Mouse (Mus musculus) neural tube, embryonic 12.5 days (tissue): ENCODE data around the gene Auh. TPM values are rescaled to one million over a fixed set of nuclear protein-coding genes. Genes with fewer than 3 reads are reported as not detected.
A peak's percentile ranks its signal among the peaks of the same experiment; 100 is the strongest.

ENCODE experiments used
- ATAC-seq: fragments of 200-750 bp; cut with Nextera tagmentation; 2 replicates; pipeline ENCODE4 v1.8.0; 2017; ENCODE audit warnings: low read depth, mild to moderate bottlenecking, moderate TSS enrichment, moderate library complexity; ENCODE audit not compliant: low FRiP score
- H3K27ac ChIP-seq: fragments of 300-500 bp; sonication (generic); 2 replicates; pipeline ENCODE4 v1.5.1; 2016
- H3K27me3 ChIP-seq: fragments of 300-500 bp; sonication (generic); replicated peaks from 2 replicates; pipeline ENCODE4 v1.6.1; 2016; ENCODE audit warnings: mild to moderate bottlenecking
- H3K36me3 ChIP-seq: fragments of 300-500 bp; sonication (generic); 2 replicates; pipeline ENCODE4 v1.6.1; 2016; ENCODE audit warnings: mild to moderate bottlenecking
- H3K4me1 ChIP-seq: fragments of 300-500 bp; sonication (generic); 2 replicates; pipeline ENCODE4 v1.6.1; 2016
- H3K4me2 ChIP-seq: fragments of 300-500 bp; sonication (generic); replicated peaks from 2 replicates; pipeline ENCODE4 v1.6.1; 2016; ENCODE audit warnings: mild to moderate bottlenecking
- H3K4me3 ChIP-seq: fragments of 300-500 bp; sonication (generic); 2 replicates; pipeline ENCODE4 v1.5.1; 2016
- H3K9ac ChIP-seq: fragments of 300-500 bp; sonication (generic); 2 replicates; pipeline ENCODE4 v1.6.1; 2016; ENCODE audit warnings: mild to moderate bottlenecking
- H3K9me3 ChIP-seq: fragments of 300-500 bp; sonication (generic); 2 replicates; pipeline ENCODE4 v1.6.1; 2016; ENCODE audit warnings: mild to moderate bottlenecking
- WGBS: fragments of 180-500 bp; shearing (Covaris S2); methylation state at CpG from one replicate; pipeline ENCODE4 v1.1.7; 2016; 5-methylcytosine and 5-hydroxymethylcytosine counted together
- polyA plus RNA-seq: library from polyadenylated mRNA; unstranded; fragments of >200 nt; fragmentation: Nextera tagmentation; extraction: Ambion mirVana; gene quantifications from 2 replicates; pipeline ENCODE4 v1.2.1, GENCODE M21; 2016

Auh gene
- polyA plus RNA-seq, 1 experiment from 2014 or later, result 52.7 TPM

DNA sequence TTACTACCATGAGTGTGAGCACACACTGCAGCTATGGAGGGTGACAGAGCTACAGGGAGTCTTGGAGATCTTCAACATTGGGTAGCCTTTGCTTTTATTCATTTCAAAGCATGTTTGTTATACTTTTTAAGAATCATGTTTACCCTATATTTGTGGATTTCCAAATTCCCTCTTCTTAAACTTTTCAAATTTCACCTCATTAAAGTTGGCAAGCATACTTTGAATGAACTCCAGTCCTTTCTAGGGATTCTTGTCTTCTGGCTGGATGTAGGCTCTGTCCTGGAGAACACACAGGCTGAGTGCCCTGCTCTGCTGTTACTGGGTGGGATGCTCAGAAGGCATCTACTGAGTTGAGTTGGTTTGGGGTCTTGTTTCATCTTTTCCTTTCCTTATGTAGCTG, 102.8 kb downstream of the Auh start:
- ATAC-seq, result no peak
- H3K4me2 ChIP-seq, result no peak overlapping the region
- no peaks in the 10 kb centered on the region for H3K36me3 ChIP-seq
- H3K4me3 ChIP-seq, result no peak overlapping the region
- H3K27ac ChIP-seq, result no peak overlapping the region
- H3K4me1 ChIP-seq, result 0 out of 2 replicates have a peak, but pooled peaks cover 9% of the 10 kb centered on the region
- H3K27me3 ChIP-seq, result no peaks in the 10 kb centered on the region
- no peak overlapping the region for H3K9ac ChIP-seq
- no peaks in the 10 kb centered on the region for H3K9me3 ChIP-seq

DNA sequence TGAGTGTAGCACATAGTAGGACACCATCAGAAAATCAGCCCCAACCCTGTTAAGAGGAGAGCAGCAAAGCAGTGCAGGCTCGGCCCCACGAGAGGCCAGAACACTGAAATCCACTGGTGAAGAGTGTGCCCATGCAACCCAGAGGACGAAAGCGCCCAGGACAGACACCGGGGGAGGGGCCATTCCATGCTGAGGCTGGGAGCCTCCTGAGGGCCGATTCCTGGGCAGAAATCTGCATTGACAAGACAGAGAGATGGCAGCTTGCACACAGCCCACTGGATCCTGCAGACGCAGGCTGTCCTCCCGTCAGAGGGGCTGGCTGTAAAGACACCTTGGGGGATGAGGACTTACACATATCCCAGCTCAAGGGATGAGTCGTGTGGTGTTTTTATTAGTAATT, 104.7 kb downstream of the Auh start:
- Histone ChIP-seq H3K4me2 (no peak overlapping the region), H3K36me3 (no peaks in the 10 kb centered on the region), H3K4me1 (0 out of 2 replicates have a peak, but pooled peaks cover 9% of the 10 kb centered on the region), H3K27me3 (no peaks in the 10 kb centered on the region), H3K9me3 (no peaks in the 10 kb centered on the region), H3K4me3 (no peak overlapping the region), H3K9ac (no peak overlapping the region), H3K27ac (no peak overlapping the region)
- no peak for ATAC-seq
- 59% methylated on average over 9 of the region's 9 CpGs for WGBS

DNA sequence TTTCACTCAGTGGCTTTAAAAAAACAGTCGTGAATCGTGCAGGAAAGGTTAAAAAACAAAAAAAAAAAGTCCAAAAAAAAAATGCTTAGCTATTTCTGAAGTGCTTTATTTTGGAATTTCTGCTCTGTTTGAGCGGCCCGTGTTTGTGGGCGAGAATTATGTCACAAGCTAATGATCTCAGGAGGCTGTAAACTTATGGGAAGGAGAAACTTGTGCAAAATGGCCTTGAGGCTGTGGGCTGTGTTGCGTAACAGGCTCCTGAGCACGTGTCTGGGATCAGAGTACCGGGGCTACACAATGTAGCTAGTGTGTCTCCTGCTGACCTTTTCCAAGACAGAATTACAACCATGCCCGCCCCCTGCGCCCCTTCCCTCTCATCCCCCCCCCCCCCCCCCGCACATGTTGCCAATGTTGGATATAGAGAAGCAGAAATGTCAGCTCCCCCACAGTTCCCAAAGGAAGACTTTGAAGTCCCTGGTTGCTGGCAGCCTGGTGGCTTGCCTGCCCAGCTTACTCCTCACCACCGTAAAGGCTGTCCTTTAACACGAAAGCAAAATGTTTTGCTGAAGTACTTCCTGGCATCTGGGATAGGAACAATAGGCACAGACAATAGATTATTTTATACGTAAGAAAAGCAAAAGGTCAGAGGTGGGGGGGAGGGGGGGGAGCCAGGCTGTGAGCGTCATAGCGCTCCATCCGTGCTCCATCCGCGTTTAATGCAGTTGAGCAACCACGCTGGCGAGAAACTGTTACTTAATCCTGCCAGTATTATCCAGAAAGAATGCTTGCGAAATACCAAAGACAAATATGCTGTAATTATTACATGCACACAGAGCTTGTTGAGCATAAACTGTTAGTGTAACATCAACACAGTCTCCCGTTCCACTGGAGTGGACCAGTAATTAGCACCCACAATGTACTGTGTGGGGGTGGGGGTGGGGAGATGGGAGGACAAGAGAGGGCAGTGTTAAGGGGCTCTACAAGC, 107.0 kb downstream of the Auh start:
- peaks cover 19% of the 10 kb centered on the region for H3K4me1 ChIP-seq
- H3K27ac ChIP-seq, result no peak overlapping the region
- no peaks in the 10 kb centered on the region for H3K36me3 ChIP-seq
- no peaks in the 10 kb centered on the region for H3K9me3 ChIP-seq
- no peak for ATAC-seq
- WGBS, result 27% methylated on average over 21 of the region's 23 CpGs
- peak overlapping the region; percentile 26 for H3K4me2 ChIP-seq
- H3K4me3 ChIP-seq, result no peak overlapping the region
- no peaks in the 10 kb centered on the region for H3K27me3 ChIP-seq
- no peak overlapping the region for H3K9ac ChIP-seq

DNA sequence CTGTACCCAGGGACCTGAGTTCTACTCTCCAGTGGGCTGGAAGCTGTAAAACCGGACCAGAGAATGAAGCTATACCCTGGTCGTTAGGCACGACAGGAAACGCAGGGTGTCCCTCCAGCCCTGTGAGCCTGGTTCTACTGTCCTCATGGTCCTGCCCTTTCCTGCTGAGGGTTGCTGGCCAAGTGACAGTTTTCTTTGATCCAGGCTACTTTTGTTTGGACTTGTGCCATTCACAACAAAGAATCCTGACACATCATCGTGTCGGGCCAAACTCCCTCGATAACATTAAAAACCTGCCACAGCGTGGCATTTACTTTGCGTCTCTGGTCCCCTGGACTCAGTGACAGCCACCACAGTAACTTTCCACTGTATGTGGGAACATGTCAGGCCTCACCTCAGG, 107.9 kb downstream of the Auh start:
- H3K27ac ChIP-seq, result no peak overlapping the region
- H3K9ac ChIP-seq, result no peak overlapping the region
- no peaks in the 10 kb centered on the region for H3K9me3 ChIP-seq
- no peak for ATAC-seq
- H3K36me3 ChIP-seq, result no peaks in the 10 kb centered on the region
- peaks cover 19% of the 10 kb centered on the region for H3K4me1 ChIP-seq
- H3K4me3 ChIP-seq, result no peak overlapping the region
- no peaks in the 10 kb centered on the region for H3K27me3 ChIP-seq
- 49% methylated on average over 9 of the region's 9 CpGs for WGBS
- no peak overlapping the region for H3K4me2 ChIP-seq

DNA sequence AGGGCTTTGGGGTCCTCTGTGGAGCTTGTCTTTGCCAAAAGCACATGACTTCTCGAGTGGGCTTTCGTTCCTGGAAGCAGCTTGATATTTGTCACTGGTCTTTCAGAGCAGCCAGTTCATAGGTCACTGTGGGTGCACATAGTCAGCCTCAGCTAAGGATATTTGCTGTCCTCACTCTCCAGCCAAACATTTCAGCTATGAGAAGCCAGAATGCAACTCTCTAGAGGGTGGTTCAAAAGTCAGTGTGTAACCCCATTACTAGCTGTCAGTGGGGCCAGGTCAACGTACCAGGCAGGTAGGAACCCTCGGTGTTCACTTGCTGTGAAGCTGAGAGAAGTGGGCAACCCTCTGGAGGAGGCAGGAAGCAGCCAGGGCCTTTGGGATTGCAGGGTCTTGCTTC, 109.6 kb downstream of the Auh start:
- Histone ChIP-seq H3K4me2 (no peak overlapping the region), H3K27me3 (no peaks in the 10 kb centered on the region), H3K4me1 (peaks cover 19% of the 10 kb centered on the region), H3K9me3 (no peaks in the 10 kb centered on the region), H3K4me3 (no peak overlapping the region), H3K27ac (no peak overlapping the region), H3K36me3 (no peaks in the 10 kb centered on the region), H3K9ac (no peak overlapping the region)
- no peak for ATAC-seq
- WGBS, result 84% methylated on average over 4 of the region's 4 CpGs

DNA sequence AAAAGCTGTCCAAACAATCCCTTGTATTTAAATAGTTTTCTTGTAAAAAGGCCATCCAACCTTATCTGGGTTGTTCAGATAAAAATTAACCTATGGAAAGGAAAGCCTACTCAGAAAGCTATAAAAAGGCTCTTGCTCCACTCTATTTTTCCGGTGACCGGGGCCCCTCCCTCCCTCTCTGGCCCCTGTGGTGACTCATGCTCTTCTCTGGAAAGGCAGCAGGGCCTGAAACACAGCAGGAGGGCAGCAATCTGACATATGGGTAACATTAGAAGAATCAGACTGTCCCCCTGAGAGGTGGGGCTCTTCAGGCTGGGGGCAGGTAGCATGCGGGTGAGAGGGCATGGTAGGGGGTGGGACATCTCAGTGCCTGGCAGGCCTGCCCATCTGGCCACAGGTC, 110.7 kb downstream of the Auh start:
- Histone ChIP-seq H3K9me3 (no peaks in the 10 kb centered on the region), H3K36me3 (no peaks in the 10 kb centered on the region), H3K4me1 (peaks cover 19% of the 10 kb centered on the region), H3K9ac (no peak overlapping the region), H3K27ac (no peak overlapping the region), H3K4me2 (no peak overlapping the region), H3K4me3 (no peak overlapping the region), H3K27me3 (no peaks in the 10 kb centered on the region)
- no peak for ATAC-seq
- WGBS, result 11% methylated on average over 3 of the region's 3 CpGs

DNA sequence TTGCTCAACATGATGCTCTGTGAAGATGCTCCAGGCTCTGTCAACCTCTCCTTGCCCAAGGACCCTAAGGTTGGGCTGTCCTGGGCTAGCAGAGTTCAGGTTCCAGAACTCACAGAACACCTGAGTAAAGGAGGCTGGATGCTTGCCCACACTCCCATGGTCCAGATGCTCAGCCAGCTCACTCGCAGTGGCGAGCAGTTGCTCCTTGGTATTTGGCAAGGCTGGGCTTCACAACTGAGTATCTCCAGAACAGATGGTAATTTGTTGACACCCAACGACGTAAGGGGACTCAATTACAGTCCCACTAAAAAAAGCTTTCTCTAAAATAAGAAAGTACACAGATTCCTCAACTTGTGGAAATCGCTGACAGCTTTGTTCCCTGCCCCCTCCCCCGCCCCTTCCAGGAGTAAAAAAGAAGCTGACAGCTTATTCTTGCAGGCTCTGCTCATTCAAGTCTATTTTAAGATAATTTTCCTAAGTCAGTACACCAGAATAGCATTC, 111.4 kb downstream of the Auh start:
- H3K27me3 ChIP-seq, result no peaks in the 10 kb centered on the region
- H3K4me3 ChIP-seq, result no peak overlapping the region
- H3K4me1 ChIP-seq, result peaks cover 19% of the 10 kb centered on the region
- no peaks in the 10 kb centered on the region for H3K9me3 ChIP-seq
- 63% methylated on average over 6 of the region's 6 CpGs for WGBS
- no peak overlapping the region for H3K4me2 ChIP-seq
- H3K27ac ChIP-seq, result no peak overlapping the region
- no peaks in the 10 kb centered on the region for H3K36me3 ChIP-seq
- H3K9ac ChIP-seq, result no peak overlapping the region
- ATAC-seq, result no peak

DNA sequence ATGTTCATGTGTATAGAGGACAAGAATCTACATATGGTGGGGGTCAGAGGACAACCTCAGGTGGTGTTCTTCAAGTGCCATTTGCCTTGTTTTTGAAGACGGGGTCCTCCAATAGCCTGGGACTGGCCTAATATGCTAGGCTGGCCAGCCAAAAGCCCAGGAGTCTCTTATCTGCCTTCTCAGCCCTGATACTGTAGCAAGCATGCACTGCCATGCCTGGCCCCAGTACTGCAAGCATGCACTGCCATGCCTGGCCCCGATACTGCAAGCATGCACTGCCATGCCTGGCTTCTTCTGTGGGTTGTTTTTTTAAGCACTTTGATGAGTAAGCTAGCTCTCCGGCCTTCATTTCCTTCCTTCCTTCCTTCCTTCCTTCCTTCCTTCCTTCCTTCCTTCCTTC, 115.7 kb downstream of the Auh start:
- H3K27ac ChIP-seq, result no peak overlapping the region
- ATAC-seq, result no peak
- H3K4me3 ChIP-seq, result no peak overlapping the region
- no peak overlapping the region for H3K9ac ChIP-seq
- H3K4me1 ChIP-seq, result peaks cover 3% of the 10 kb centered on the region
- H3K27me3 ChIP-seq, result no peaks in the 10 kb centered on the region
- no peak overlapping the region for H3K4me2 ChIP-seq
- WGBS, result 85% methylated on average over 3 of the region's 3 CpGs
- no peaks in the 10 kb centered on the region for H3K9me3 ChIP-seq
- no peaks in the 10 kb centered on the region for H3K36me3 ChIP-seq

DNA sequence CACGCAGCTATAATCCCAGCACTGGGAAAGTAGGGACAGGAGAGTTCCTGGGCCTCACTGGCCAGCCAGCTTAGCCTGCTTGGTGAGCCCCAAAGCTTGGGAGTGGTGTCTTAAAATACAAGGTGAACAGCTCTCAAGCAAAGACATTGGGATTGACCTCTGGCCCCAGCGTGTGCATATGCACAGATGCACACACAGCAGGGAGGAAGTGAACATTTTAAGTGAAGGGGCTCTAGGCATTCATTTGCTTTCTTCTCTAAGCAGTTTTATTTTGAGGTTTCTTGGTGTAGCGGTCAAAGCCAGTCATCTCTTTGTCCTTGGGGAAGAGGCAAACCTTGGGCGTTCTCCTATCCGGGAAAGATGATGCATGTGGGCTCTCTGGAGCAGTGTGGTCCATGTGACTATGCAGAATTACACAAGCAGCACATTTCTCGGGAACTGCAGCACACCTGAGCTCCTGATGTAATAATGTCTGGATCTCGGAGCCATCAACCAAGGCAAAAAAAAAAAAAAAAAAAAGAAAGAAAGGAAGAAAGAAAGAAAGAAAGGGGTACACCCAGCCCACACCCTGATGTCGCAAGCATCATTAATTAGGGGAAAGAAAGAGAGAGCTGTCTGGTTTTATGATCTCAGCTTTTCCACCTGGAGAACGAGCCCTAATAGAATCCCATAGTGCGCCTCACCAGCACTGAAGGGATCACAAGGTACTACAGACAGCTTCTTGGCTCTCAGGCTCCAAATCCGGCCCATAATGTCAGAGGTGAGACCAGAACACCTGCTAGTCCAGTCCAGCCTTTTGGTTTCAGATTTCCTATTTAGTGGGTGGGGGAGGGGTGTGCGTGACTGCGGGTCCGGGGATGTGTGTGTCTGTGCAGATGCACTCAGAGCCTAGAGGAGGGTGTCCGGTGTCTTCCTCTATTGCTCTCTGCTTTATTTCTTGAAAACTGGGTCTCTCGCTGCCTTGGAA, 116.6 kb downstream of the Auh start:
- no peaks in the 10 kb centered on the region for H3K36me3 ChIP-seq
- no peak for ATAC-seq
- 71% methylated on average over 16 of the region's 16 CpGs for WGBS

DNA sequence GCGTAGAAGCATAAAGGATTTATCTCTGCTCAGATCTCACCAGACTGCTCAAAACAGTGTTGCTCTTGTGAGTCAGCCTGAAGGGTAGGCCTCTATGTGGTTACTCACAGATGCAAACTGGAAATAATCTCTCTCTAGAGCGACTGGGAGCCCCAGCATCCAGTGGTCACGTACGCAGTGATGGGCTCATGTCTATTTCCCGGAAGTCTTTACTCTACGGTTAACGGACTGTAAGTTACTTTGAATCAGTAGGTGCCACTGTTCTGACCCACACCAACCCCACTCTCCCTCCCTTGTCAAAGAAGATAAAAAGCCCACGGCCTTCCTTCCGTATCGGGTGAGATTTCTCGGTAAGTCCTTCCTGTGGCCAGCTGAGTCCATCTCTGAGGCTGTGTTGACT, 121.8 kb downstream of the Auh start:
- ATAC-seq, result no peak
- H3K27me3 ChIP-seq, result no peaks in the 10 kb centered on the region
- no peaks in the 10 kb centered on the region for H3K9me3 ChIP-seq
- H3K27ac ChIP-seq, result no peak overlapping the region
- 92% methylated on average over 11 of the region's 11 CpGs for WGBS
- no peak overlapping the region for H3K4me2 ChIP-seq
- H3K4me1 ChIP-seq, result no peaks in the 10 kb centered on the region
- H3K4me3 ChIP-seq, result no peak overlapping the region
- no peaks in the 10 kb centered on the region for H3K36me3 ChIP-seq
- H3K9ac ChIP-seq, result no peak overlapping the region

More for the DNA sequence above, 116.6 kb downstream of the Auh start:
- H3K27me3 ChIP-seq, result no peaks in the 10 kb centered on the region
- no peaks in the 10 kb centered on the region for H3K9me3 ChIP-seq
- no peak overlapping the region for H3K9ac ChIP-seq
- no peaks in the 10 kb centered on the region for H3K4me1 ChIP-seq
- no peak overlapping the region for H3K4me3 ChIP-seq
- no peak overlapping the region for H3K27ac ChIP-seq
- no peak overlapping the region for H3K4me2 ChIP-seq

DNA sequence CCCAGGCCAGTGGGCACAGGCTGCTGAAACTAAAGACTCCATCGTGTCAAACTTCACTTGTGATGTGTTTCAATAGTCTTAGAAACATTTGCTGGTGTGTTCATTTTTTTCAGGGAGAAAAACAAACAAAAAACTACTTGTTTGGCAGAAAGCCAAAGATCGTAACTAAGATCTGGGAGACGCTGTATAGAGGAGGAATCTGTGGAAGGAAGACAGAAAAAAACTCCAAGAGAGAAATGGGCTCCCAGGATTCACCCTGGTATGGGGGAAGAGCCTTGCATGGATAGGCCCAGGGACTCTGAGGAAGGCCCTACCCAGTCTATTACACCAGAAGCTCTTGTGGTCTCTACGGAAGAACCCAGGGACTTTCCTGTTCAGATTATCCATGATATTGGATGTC, 123.5 kb downstream of the Auh start:
- H3K9me3 ChIP-seq, result no peaks in the 10 kb centered on the region
- WGBS, result 54% methylated on average over 4 of the region's 4 CpGs
- no peak overlapping the region for H3K4me3 ChIP-seq

DNA sequence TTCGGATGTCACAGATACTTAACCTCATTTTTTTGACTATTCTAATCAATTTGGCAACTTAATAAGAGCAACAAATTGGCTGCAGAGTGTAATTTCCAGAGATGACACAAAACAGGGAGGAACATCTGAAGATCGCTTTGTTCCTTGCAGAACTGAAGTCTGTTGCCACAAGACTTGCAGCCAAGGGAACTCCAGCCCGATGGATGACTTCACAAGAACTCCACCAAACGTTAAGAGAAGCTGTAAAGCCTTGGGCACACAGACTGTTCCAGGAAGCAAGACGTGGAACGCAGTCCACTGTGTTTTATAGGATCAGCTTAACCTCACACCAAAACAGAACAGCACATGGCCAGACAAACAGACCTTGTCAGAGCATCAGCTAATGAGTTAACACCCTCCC, 123.9 kb downstream of the Auh start:
- H3K9ac ChIP-seq, result no peak overlapping the region
- no peaks in the 10 kb centered on the region for H3K27me3 ChIP-seq
- no peaks in the 10 kb centered on the region for H3K36me3 ChIP-seq
- H3K4me1 ChIP-seq, result no peaks in the 10 kb centered on the region
- H3K4me2 ChIP-seq, result no peak overlapping the region
- no peak overlapping the region for H3K27ac ChIP-seq
- no peak overlapping the region for H3K4me3 ChIP-seq
- no peak for ATAC-seq
- H3K9me3 ChIP-seq, result no peaks in the 10 kb centered on the region
- WGBS, result 67% methylated on average over 6 of the region's 6 CpGs

More for the DNA sequence above, 123.5 kb downstream of the Auh start:
- ATAC-seq, result no peak
- no peak overlapping the region for H3K9ac ChIP-seq
- H3K4me2 ChIP-seq, result no peak overlapping the region
- H3K36me3 ChIP-seq, result no peaks in the 10 kb centered on the region
- no peak overlapping the region for H3K27ac ChIP-seq
- no peaks in the 10 kb centered on the region for H3K4me1 ChIP-seq
- H3K27me3 ChIP-seq, result no peaks in the 10 kb centered on the region
